In the genomic region with DNA sequence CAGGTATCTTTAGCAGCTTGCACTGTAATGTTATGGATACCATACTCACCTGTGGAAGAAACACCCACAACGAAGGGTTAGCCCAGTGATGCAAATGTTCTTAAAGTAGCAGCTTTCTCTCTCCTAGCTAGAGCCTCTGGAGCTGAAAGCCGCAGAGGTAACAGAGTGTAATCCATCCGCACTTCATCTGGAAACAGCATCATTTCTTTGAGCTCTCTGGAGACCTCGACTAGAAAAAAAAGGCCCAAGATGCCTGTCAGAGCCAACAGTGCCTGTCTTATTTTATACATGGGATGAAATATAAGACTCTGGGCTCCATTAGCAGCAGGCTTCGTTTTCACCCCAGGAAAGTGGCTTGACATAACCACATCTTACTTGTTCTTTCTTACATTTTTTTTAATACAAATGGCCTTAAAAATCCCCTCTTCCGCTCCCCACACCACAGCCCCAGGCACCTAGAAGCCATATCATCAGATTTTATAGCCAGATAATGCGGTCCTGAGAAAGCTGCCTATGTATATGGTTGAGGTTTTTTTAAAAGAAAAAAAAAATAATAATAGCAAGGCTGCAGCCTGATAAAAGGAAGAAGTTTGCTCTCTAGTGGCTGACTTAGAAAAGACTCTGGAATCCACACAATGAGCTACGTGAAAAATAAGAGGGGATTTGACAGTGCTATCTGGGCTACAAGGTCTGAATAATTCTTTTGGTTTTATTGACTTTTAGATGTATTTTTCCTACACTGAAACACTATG, we compare ENCODE assay signal across 8 mouse cellular contexts.
DNase-seq lines count a peak whose midpoint lies in the region; ATAC-seq and TF ChIP-seq lines count a peak whose summit lies in the region.
"Had no signal": no experiment of that assay in that cellular context is flagged by ENCODE, and none has a peak within 500 bp of the region (broad histone marks: within the 10 kb centered on the region; RNA-seq: fewer than 3 reads in every experiment).

No protein-coding gene starts in this region.

- H3K9ac ChIP-seq in heart, postnatal 0 days (replicated peaks; ENCODE audit: low read depth, low read length) = no peak overlapping the region
- no peak overlapping the region for H3K9ac ChIP-seq in lung, postnatal 0 days (replicated peaks; ENCODE audit: low read depth)
- H3K9ac ChIP-seq: embryonic facial prominence, embryonic 15.5 days had no signal

- no peak overlapping the region for H3K4me2 ChIP-seq in heart, postnatal 0 days (ENCODE audit: low read depth, low read length)
- no peak overlapping the region for H3K4me2 ChIP-seq in lung, postnatal 0 days (replicated peaks; ENCODE audit: low read depth, low read length)
- H3K4me2 ChIP-seq: embryonic facial prominence, embryonic 15.5 days had no signal

- no peaks in the 10 kb centered on the region for H3K4me1 ChIP-seq in heart, postnatal 0 days (ENCODE audit: control insufficient read depth, insufficient read depth)
- H3K4me1 ChIP-seq in lung, postnatal 0 days (ENCODE audit: insufficient read depth, low read depth, low read length) = no peaks in the 10 kb centered on the region
- H3K4me1 ChIP-seq: embryonic facial prominence, embryonic 15.5 days had no signal

- no peak for DNase-seq in heart, postnatal 0 days (ENCODE audit: low spot score)
- no peak for DNase-seq in heart, adult 11 months
- peak; percentile 17 for DNase-seq in lung, postnatal 0 days (ENCODE audit: low spot score)
- DNase-seq in lung, postnatal 14 days = no peak
- DNase-seq in embryo, embryonic 11 days = peak; percentile 7
- DNase-seq in retina, embryonic 14.5 days (ENCODE audit: low spot score) = peak; percentile 20
- DNase-seq in thymus, postnatal 4 days = no peak

- H3K27me3 ChIP-seq in heart, postnatal 0 days (ENCODE audit: control insufficient read depth, insufficient read depth, low read length) = no peaks in the 10 kb centered on the region
- no peaks in the 10 kb centered on the region for H3K27me3 ChIP-seq in lung, postnatal 0 days (replicated peaks; ENCODE audit: insufficient read depth, low read length)
- H3K27me3 ChIP-seq: embryonic facial prominence, embryonic 15.5 days had no signal

- no peaks in the 10 kb centered on the region for H3K36me3 ChIP-seq in heart, postnatal 0 days (replicated peaks; ENCODE audit: control insufficient read depth, insufficient read depth, low read length)
- no peaks in the 10 kb centered on the region for H3K36me3 ChIP-seq in lung, postnatal 0 days (ENCODE audit: insufficient read depth, low read length)
- H3K36me3 ChIP-seq: embryonic facial prominence, embryonic 15.5 days had no signal

- no peak for ATAC-seq in heart, postnatal 0 days (ENCODE audit: insufficient read depth, low read depth)
- no peak for ATAC-seq in lung, postnatal 0 days

- no peak overlapping the region for H3K27ac ChIP-seq in heart, postnatal 0 days (ENCODE audit: low read depth)
- no peak overlapping the region for H3K27ac ChIP-seq in lung, postnatal 0 days (ENCODE audit: low read length)
- H3K27ac ChIP-seq: embryonic facial prominence, embryonic 15.5 days had no signal

- whole genome bisulfite sequencing in heart, postnatal 0 days = 63% methylated on average over 8 of the region's 8 CpGs
- WGBS in lung, postnatal 0 days = 67% methylated on average over 8 of the region's 8 CpGs

- 0 out of 2 replicates have a peak, but pooled peaks have one; percentile 7 for TF ChIP-seq CTCF in heart, postnatal 0 days (IDR thresholded peaks at IDR 0.05; ENCODE audit: low read depth)
- TF ChIP-seq CTCF in lung, postnatal 0 days (IDR thresholded peaks at IDR 0.05) = peak; percentile 47

- no peaks in the 10 kb centered on the region for H3K9me3 ChIP-seq in heart, postnatal 0 days (replicated peaks; ENCODE audit: control insufficient read depth, low read length)
- H3K9me3 ChIP-seq in lung, postnatal 0 days (ENCODE audit: low read length) = no peaks in the 10 kb centered on the region
- H3K9me3 ChIP-seq: embryonic facial prominence, embryonic 15.5 days had no signal

- no peak for TF ChIP-seq EP300 in heart, postnatal 0 days (IDR thresholded peaks at IDR 0.05; ENCODE audit: low read depth)
- TF ChIP-seq EP300 in lung, postnatal 0 days (IDR thresholded peaks at IDR 0.05) = no peak

- H3K4me3 ChIP-seq in heart, postnatal 0 days (ENCODE audit: low read depth, low read length) = no peak overlapping the region
- no peak overlapping the region for H3K4me3 ChIP-seq in lung, postnatal 0 days (ENCODE audit: low read depth, low read length)
- H3K4me3 ChIP-seq: embryonic facial prominence, embryonic 15.5 days had no signal

Comparison
In these comparisons a context has a peak if more than half of its experiments do, and no peak if none do; other contexts are left out.
1. DNase-seq: peak in lung, postnatal 0 days (single experiment), embryo, embryonic 11 days (single experiment) and retina, embryonic 14.5 days (single experiment); none in heart, postnatal 0 days (single experiment), heart, adult 11 months (single experiment), lung, postnatal 14 days (single experiment) and thymus, postnatal 4 days (single experiment).